Mouse (Mus musculus) heart, embryonic 15.5 days (tissue): ENCODE measurements around the gene Fads2. TPM values are rescaled to one million over a fixed set of nuclear protein-coding genes. Genes with fewer than 3 reads are reported as not detected.

Source experiments
- ATAC-seq: fragments of 200-750 bp; cut with Nextera tagmentation; replicated peaks from 2 replicates; pipeline ENCODE4 v1.8.0; 2017; ENCODE audit warnings: low read depth, moderate TSS enrichment; ENCODE audit not compliant: insufficient number of reproducible peaks, insufficient read depth, low FRiP score
- H3K27ac ChIP-seq: fragments of 300-500 bp; sonication (generic); 2 replicates; pipeline ENCODE4 v1.5.1; 2015; ENCODE audit warnings: mild to moderate bottlenecking, inconsistent platforms
- H3K27me3 ChIP-seq: fragments of 300-500 bp; sonication (generic); 2 replicates; pipeline ENCODE4 v1.6.1; 2015; ENCODE audit warnings: inconsistent platforms
- H3K36me3 ChIP-seq: fragments of 300-500 bp; sonication (generic); 2 replicates; pipeline ENCODE4 v1.6.1; 2015; ENCODE audit warnings: mild to moderate bottlenecking, inconsistent platforms
- H3K4me1 ChIP-seq: fragments of 300-500 bp; sonication (generic); replicated peaks from 2 replicates; pipeline ENCODE4 v1.6.1; 2015; ENCODE audit warnings: inconsistent platforms
- H3K4me2 ChIP-seq: fragments of 300-500 bp; sonication (generic); 2 replicates; pipeline ENCODE4 v1.6.1; 2015; ENCODE audit warnings: inconsistent platforms, mild to moderate bottlenecking, moderate library complexity
- H3K4me3 ChIP-seq: fragments of 300-500 bp; sonication (generic); 2 replicates; pipeline ENCODE4 v1.5.1; 2015; ENCODE audit warnings: mild to moderate bottlenecking, inconsistent platforms
- H3K9ac ChIP-seq: fragments of 300-500 bp; sonication (generic); 2 replicates; pipeline ENCODE4 v1.6.1; 2015; ENCODE audit warnings: mild to moderate bottlenecking, inconsistent platforms
- H3K9me3 ChIP-seq: fragments of 300-500 bp; sonication (generic); replicated peaks from 2 replicates; pipeline ENCODE4 v1.6.1; 2016; ENCODE audit warnings: inconsistent platforms
- WGBS: fragments of 180-500 bp; shearing (Covaris S2); methylation state at CpG from one replicate; pipeline ENCODE4 v1.1.7; 2015; ENCODE audit warnings: mixed read lengths; 5-methylcytosine and 5-hydroxymethylcytosine counted together
- polyA plus RNA-seq: library from polyadenylated mRNA; unstranded; fragments of >200 nt; fragmentation: Nextera tagmentation; extraction: Ambion mirVana; gene quantifications from 2 replicates; pipeline ENCODE4 v1.2.1, GENCODE M21; 2015

The Fads2 gene
- polyA plus RNA-seq, 1 experiment from 2014 or later, result 29.3 TPM

DNA sequence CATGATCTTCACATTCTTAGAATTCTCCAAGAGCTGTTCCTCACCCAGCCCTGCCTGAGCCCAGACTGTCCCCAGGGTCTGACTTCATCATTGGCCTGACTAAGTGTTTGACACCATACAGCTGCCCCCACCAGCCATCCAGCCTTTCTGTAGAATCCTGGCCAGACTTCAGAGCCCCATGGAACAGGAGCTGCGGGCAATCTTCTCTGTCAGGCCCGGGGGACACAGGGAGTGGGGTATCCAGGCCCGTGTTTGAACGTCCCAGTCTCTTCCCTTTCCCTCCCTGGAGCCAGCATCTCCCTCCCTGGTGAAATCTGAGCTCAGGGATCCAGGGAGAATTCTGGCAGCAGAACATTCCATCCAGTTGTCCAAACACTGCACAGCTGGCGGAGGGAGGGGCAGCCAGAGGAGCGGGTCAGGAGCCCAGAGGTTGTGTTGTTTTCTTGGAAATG lies 88.7 kb downstream of the Fads2 start:
- 0 out of 2 replicates have a peak overlapping the region, but pooled peaks have one; percentile 1 for H3K4me2 ChIP-seq
- H3K9ac ChIP-seq, result no peak overlapping the region
- peak; percentile 40 for ATAC-seq
- H3K27ac ChIP-seq, result peak overlapping the region; percentile 88
- H3K27me3 ChIP-seq, result no peaks in the 10 kb centered on the region
- 15% methylated on average over 6 of the region's 6 CpGs for WGBS
- H3K36me3 ChIP-seq, result no peaks in the 10 kb centered on the region
- H3K4me3 ChIP-seq, result no peak overlapping the region
- H3K4me1 ChIP-seq, result peaks cover 32% of the 10 kb centered on the region
- H3K9me3 ChIP-seq, result no peaks in the 10 kb centered on the region

Other genes with a start within 250 kb of the Fads2 start
- 56.9 and 72.6 TPM in 2 replicates for gene Incenp, start 202.2 kb downstream of the Fads2 start, polyA plus RNA-seq
- gene Fth1, start 121.1 kb downstream of the Fads2 start, polyA plus RNA-seq, result 1,879 and 1,985 TPM in 2 replicates
- 0.19 and 0.25 TPM in 2 replicates for gene Best1, start 100.1 kb downstream of the Fads2 start, polyA plus RNA-seq
- gene Rab3il1, start 100.1 kb downstream of the Fads2 start, polyA plus RNA-seq, result 21.8 and 30.0 TPM in 2 replicates
- gene Fads3, start 60.2 kb downstream of the Fads2 start, polyA plus RNA-seq, result 39.4 and 43.9 TPM in 2 replicates
- 39.4 and 52.1 TPM in 2 replicates for gene Fads1, start 81.1 kb upstream of the Fads2 start, polyA plus RNA-seq
- 351 and 380 TPM in 2 replicates for gene Tmem258, start 102.3 kb upstream of the Fads2 start, polyA plus RNA-seq
- 39.9 and 53.3 TPM in 2 replicates for gene Fen1, start 102.4 kb upstream of the Fads2 start, polyA plus RNA-seq
- gene Myrf, start 139.0 kb upstream of the Fads2 start, polyA plus RNA-seq, result 4.8 and 7.8 TPM in 2 replicates
- gene Dagla, start 203.1 kb upstream of the Fads2 start, polyA plus RNA-seq, result 0.88 and 1.5 TPM in 2 replicates